Mouse (Mus musculus): ENCODE data around the gene Armh2. TPM values are rescaled to one million over a fixed set of nuclear protein-coding genes. Genes with fewer than 3 reads are reported as not detected.

The Armh2 gene
- total RNA-seq, 2 experiments from 2014 or later = not detected

Other genes with a start within 250 kb of the Armh2 start
- 1 to 10 TPM; 5.7 to 5.9 TPM for gene Ripor2, start 159.0 kb upstream of the Armh2 start, total RNA-seq (2021)
- gene Gmnn, start 20.7 kb downstream of the Armh2 start, total RNA-seq (2021) = 10 to 100 TPM; 48.5 to 52.9 TPM
- gene BC005537, start 60.4 kb downstream of the Armh2 start, total RNA-seq (2021) = 100 to 1,000 TPM; 136 to 147 TPM
- gene Acot13, start 90.3 kb downstream of the Armh2 start, total RNA-seq (2021) = 100 to 1,000 TPM; 418 to 460 TPM
- 10 to 100 TPM; 14.6 to 17.0 TPM for gene Tdp2, start 90.4 kb downstream of the Armh2 start, total RNA-seq (2021)
- gene D130043K22Rik, start 103.9 kb downstream of the Armh2 start, total RNA-seq (2021) = not detected
- gene Aldh5a1, start 196.4 kb downstream of the Armh2 start, total RNA-seq (2021) = 10 to 100 TPM; 23.4 to 26.5 TPM
- 1 to 10 TPM; 1.4 to 2.5 TPM for gene Gpld1, start 201.9 kb downstream of the Armh2 start, total RNA-seq (2021)

All from heart, postnatal 36 days (tissue).